Mouse (Mus musculus): ENCODE data around the gene Irak2.

GRCm38 (mm10) chr6:113597945-113598344 lies 40.3 kb upstream of the Irak2 start:
- TF ChIP-seq POLR2A (IDR thresholded peaks at IDR 0.05; ENCODE audit: low read depth, low read length): no peak
- no peak for TF ChIP-seq CTCF (IDR thresholded peaks at IDR 0.05; ENCODE audit: borderline replicate concordance, insufficient read depth, low read length)
